Mouse (Mus musculus) intestine, embryonic 16.5 days (tissue): Measurements from ENCODE around the gene Kifc1. TPM values are rescaled to one million over a fixed set of nuclear protein-coding genes. Genes with fewer than 3 reads are reported as not detected.
A peak's percentile ranks its signal among the peaks of the same experiment; 100 is the strongest.

Experiments used
- ATAC-seq: fragments of 200-750 bp; cut with Nextera tagmentation; 2 replicates; pipeline ENCODE4 v1.8.0; 2017; ENCODE audit warnings: moderate TSS enrichment, moderate library complexity
- H3K27ac ChIP-seq: fragments of 300-500 bp; sonication (generic); 2 replicates; pipeline ENCODE4 v1.5.1; 2014; ENCODE audit warnings: mild to moderate bottlenecking, low read length
- H3K27me3 ChIP-seq: fragments of 300-500 bp; sonication (generic); replicated peaks from 2 replicates; pipeline ENCODE4 v1.6.1; 2014; ENCODE audit warnings: low read length, control low read depth, mixed read lengths; ENCODE audit not compliant: control insufficient read depth, insufficient read depth
- H3K36me3 ChIP-seq: fragments of 300-500 bp; sonication (generic); 2 replicates; pipeline ENCODE4 v1.6.1; 2014; ENCODE audit warnings: low read length, control low read depth; ENCODE audit not compliant: control insufficient read depth, insufficient read depth
- H3K4me1 ChIP-seq: fragments of 300-500 bp; sonication (generic); 2 replicates; pipeline ENCODE4 v1.6.1; 2014; ENCODE audit warnings: low read length, control low read depth, mixed read lengths; ENCODE audit not compliant: control insufficient read depth, insufficient read depth
- H3K4me2 ChIP-seq: fragments of 300-500 bp; sonication (generic); 2 replicates; pipeline ENCODE4 v1.6.1; 2014; ENCODE audit warnings: low read depth, low read length, control low read depth
- H3K4me3 ChIP-seq: fragments of 300-500 bp; sonication (generic); 2 replicates; pipeline ENCODE4 v1.5.1; 2014; ENCODE audit warnings: mild to moderate bottlenecking, low read length
- H3K9ac ChIP-seq: fragments of 300-500 bp; sonication (generic); 2 replicates; pipeline ENCODE4 v1.6.1; 2014; ENCODE audit warnings: low read depth, low read length
- H3K9me3 ChIP-seq: fragments of 300-500 bp; sonication (generic); 2 replicates; pipeline ENCODE4 v1.6.1; 2016; ENCODE audit warnings: low read length, control low read depth; ENCODE audit not compliant: control insufficient read depth
- WGBS: fragments of 180-500 bp; shearing (Covaris S2); extraction: QIAGEN DNeasy Blood & Tissue Kit; methylation state at CpG from one replicate; pipeline ENCODE4 v1.1.7; 2014; 5-methylcytosine and 5-hydroxymethylcytosine counted together
- polyA plus RNA-seq: library from polyadenylated mRNA; unstranded; fragments of >200 nt; fragmentation: Nextera tagmentation; extraction: Ambion mirVana; gene quantifications from 2 replicates; pipeline ENCODE4 v1.2.1, GENCODE M21; 2015

Gene Kifc1
- polyA plus RNA-seq, 1 experiment from 2014 or later: 7.0 TPM

DNA sequence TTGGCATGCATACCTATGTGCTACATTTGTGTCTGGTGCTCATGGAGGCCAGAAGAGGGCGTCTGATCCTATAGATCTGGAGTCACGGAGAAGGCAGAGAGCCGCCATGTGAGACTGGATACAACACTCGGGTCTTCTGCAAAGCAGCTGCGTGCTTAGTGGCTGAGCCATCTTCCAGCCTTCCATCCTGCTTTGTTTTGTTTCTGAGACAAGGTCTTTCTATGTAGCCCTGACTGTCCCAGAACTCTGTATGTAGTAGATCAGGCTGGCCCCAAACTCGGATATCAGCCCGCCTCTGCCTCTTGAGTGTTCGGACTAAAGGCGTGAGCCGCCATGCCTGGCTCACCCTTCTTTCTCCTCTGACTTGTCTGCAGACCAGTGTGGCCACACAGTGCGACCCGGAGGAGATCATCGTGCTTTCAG lies 24.5 kb upstream of the Kifc1 start:
- Histone ChIP-seq H3K9ac (no peak overlapping the region), H3K27me3 (no peaks in the 10 kb centered on the region), H3K4me1 (peaks cover 32% of the 10 kb centered on the region), H3K9me3 (no peaks in the 10 kb centered on the region), H3K27ac (no peak overlapping the region), H3K4me3 (0 out of 2 replicates have a peak overlapping the region, but pooled peaks have one; percentile 57), H3K4me2 (peak overlapping the region; percentile 42), H3K36me3 (peaks cover 29% of the 10 kb centered on the region)
- 70% methylated on average over 13 of the region's 13 CpGs for WGBS
- no peak for ATAC-seq

DNA sequence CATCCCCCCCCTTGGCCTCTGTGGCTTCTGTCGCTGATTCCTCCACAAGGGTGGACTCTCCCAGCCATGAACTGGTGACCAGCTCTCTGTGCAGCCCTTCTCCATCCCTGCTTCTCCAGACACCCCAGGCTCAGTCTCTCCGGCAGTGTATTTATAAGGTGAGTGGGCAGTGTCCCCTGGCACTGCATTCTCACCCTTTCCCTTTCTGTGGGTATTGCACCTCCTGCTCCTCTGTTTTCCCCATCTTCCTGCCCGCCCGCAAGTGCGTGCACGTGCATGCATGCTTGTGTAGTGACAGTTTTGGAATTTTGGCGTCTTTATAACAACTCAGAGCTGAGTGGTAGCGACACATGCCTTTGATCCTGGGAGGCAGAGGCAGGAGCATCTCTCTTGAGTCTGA lies 23.4 kb upstream of the Kifc1 start:
- no peaks in the 10 kb centered on the region for H3K27me3 ChIP-seq
- no peak overlapping the region for H3K27ac ChIP-seq
- H3K4me3 ChIP-seq: no peak overlapping the region
- no peak for ATAC-seq
- H3K36me3 ChIP-seq: peaks cover 29% of the 10 kb centered on the region
- H3K4me1 ChIP-seq: peaks cover 29% of the 10 kb centered on the region
- 92% methylated on average over 8 of the region's 8 CpGs for WGBS
- H3K9me3 ChIP-seq: no peaks in the 10 kb centered on the region
- H3K4me2 ChIP-seq: no peak overlapping the region
- H3K9ac ChIP-seq: no peak overlapping the region

DNA sequence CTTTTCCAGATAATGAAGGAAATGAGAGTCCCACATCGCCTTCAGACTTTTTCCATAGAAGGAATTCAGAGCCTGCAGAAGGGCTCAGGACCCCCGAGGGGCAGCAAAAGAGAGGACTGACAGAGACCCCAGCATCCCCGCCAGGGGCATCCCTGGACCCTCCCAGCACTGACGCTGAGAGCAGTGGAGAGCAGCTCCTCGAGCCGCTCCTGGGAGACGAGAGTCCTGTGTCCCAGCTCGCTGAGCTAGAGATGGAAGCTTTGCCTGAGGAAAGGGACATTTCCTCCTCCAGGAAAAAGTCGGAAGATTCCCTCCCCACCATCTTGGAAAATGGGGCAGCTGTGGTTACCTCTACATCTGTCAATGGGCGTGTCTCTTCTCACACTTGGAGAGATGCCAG lies 22.8 kb upstream of the Kifc1 start:
- Histone ChIP-seq H3K4me1 (peaks cover 22% of the 10 kb centered on the region), H3K4me2 (no peak overlapping the region), H3K36me3 (peaks cover 29% of the 10 kb centered on the region), H3K27me3 (no peaks in the 10 kb centered on the region), H3K4me3 (no peak overlapping the region), H3K9ac (no peak overlapping the region), H3K27ac (no peak overlapping the region), H3K9me3 (no peaks in the 10 kb centered on the region)
- WGBS: 89% methylated on average over 10 of the region's 10 CpGs
- no peak for ATAC-seq

DNA sequence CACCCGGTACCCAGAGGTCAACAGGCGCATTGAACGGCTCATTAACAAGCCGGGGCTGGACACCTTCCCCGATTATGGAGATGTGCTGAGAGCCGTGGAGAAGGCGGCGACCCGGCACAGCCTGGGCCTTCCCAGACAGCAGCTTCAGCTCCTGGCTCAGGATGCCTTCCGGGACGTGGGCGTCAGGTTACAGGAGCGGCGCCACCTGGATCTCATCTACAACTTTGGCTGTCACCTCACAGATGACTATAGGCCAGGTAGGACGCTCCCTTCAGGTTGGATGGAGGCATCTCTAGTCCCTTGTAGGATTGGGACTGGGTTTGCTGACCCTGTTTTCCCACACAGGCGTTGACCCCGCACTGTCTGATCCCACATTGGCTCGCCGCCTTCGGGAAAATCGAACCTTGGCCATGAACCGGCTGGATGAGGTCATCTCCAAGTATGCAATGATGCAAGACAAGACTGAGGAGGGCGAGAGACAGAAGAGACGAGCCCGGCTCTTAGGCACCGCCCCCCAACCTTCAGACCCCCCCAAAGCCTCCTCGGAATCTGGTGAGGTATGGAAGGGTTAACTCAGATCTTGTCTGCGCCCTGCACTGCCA lies 21.5 kb upstream of the Kifc1 start:
- Histone ChIP-seq H3K9ac (no peak overlapping the region), H3K9me3 (no peaks in the 10 kb centered on the region), H3K4me1 (peaks cover 20% of the 10 kb centered on the region), H3K27me3 (no peaks in the 10 kb centered on the region), H3K27ac (no peak overlapping the region), H3K4me2 (no peak overlapping the region), H3K4me3 (no peak overlapping the region), H3K36me3 (peaks cover 23% of the 10 kb centered on the region)
- no peak for ATAC-seq
- 90% methylated on average over 28 of the region's 28 CpGs for WGBS

DNA sequence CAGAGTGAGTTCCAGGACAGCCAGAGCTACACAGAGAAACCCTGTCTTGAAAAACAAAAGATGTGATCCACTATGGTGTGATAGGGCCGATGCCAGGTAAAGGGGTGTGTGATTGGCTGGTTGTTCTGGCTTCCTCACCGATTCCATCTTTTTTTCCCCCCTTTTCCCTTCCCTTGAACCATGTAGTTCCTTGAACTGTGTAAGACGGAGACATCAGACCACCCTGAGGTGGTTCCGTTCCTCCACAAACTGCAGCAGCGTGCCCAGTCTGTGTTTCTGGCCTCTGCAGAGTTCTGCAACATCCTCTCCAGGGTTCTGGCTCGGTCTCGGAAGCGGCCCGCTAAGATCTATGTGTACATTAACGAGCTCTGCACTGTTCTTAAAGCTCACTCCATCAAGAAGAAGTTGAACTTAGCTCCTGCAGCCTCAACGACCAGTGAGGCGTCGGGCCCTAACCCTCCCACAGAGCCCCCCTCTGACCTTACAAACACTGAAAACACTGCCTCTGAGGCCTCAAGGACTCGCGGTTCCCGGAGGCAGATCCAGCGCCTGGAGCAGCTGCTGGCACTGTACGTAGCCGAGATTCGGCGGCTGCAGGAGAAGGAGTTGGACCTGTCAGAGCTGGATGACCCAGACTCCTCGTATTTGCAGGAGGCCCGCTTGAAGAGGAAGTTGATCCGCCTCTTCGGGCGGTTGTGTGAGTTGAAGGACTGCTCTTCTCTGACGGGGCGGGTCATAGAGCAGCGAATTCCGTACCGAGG lies 20.8 kb upstream of the Kifc1 start:
- Histone ChIP-seq H3K36me3 (peaks cover 23% of the 10 kb centered on the region), H3K27ac (no peak overlapping the region), H3K4me1 (peaks cover 16% of the 10 kb centered on the region), H3K9ac (no peak overlapping the region), H3K4me3 (no peak overlapping the region), H3K9me3 (no peaks in the 10 kb centered on the region), H3K4me2 (no peak overlapping the region), H3K27me3 (no peaks in the 10 kb centered on the region)
- WGBS: 90% methylated on average over 31 of the region's 31 CpGs
- no peak for ATAC-seq

DNA sequence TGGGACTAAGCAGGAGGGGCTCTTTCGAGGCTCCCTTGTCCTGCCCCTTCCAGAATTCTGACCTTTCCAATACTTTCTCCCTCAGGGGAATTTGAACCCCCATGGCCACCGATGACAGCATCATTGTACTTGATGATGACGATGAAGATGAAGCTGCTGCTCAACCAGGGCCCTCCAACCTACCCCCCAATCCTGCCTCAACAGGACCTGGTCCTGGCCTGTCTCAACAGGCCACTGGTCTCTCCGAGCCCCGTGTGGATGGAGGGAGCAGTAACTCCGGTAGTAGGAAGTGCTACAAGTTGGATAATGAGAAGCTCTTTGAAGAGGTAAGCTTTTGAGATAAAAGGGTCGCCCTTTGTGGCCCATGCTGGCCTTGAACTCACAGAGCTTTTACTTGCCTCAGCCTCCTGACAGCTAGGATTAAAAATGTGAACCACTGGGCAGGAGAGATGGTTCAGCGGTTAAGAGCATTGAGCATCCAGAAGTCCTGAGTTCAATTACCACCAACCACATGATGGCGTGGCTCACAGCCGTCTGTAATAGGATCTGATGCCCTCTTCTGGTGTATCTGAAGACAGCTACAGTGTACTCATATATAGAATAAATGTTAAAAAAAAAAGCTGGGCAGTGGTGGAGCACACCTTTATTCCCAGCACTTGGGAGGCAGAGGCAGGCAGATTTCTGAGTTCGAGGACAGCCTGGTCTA lies 20.0 kb upstream of the Kifc1 start:
- no peak for ATAC-seq
- no peaks in the 10 kb centered on the region for H3K9me3 ChIP-seq
- no peaks in the 10 kb centered on the region for H3K27me3 ChIP-seq
- 45% methylated on average over 11 of the region's 11 CpGs for WGBS
- H3K4me3 ChIP-seq: peak overlapping the region; percentile 91
- peaks cover 23% of the 10 kb centered on the region for H3K36me3 ChIP-seq
- H3K4me1 ChIP-seq: peaks cover 16% of the 10 kb centered on the region
- peak overlapping the region; percentile 99 for H3K9ac ChIP-seq
- peak overlapping the region; percentile 65 for H3K4me2 ChIP-seq
- peak overlapping the region; percentile 96 for H3K27ac ChIP-seq

GRCm38 (mm10) chr17:33909869-33910250 lies 19.4 kb upstream of the Kifc1 start:
- peak overlapping the region; percentile 65 for H3K4me2 ChIP-seq
- H3K9ac ChIP-seq: peak overlapping the region; percentile 99
- peaks cover 23% of the 10 kb centered on the region for H3K36me3 ChIP-seq
- H3K27ac ChIP-seq: peak overlapping the region; percentile 96
- H3K9me3 ChIP-seq: no peaks in the 10 kb centered on the region
- H3K4me3 ChIP-seq: peak overlapping the region; percentile 91
- H3K27me3 ChIP-seq: no peaks in the 10 kb centered on the region
- H3K4me1 ChIP-seq: peaks cover 10% of the 10 kb centered on the region
- ATAC-seq: peak; percentile 8
- WGBS: under 1% methylated on average over 14 of the region's 14 CpGs

DNA sequence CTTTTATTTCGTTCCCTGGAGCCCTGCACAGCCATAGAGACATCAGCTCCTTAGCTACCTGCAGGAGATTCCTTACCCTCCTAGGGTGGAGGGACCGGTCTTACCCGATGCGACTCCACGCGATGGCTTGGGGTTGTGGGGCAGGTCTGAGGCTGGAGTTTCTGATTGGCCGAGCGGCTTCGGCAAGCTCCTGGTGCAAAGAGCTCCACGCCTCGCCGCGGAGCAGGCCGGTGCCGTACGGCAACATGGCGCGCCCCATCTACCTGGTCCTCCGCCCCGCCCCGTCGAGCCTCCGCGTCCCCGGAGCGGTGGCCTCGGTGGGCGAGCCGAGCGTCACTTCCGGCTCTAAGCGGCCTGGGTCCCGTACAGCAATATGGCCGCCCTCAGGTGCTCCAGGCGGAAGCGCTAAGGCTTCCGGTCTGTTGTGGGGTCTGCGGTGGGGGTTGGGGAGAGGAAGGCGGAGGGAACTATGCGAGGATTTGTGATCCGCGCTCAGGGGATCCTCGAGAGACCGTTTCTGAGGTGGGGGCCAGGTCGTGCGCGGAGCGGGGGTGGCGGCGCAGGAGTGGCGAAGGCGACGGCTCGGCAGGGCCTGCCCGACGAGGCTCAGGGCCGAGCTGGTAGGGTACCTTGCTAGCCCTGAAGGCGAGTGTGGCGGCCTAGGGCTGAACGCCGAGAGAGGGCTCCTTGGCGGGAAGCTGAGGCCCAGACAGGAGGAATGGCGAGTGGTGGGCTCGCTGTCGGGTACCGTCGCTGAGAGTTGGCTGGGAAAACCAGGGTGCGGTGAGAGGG lies 18.8 kb upstream of the Kifc1 start, which contains the start of gene Daxx:
Daxx (plus strand) TSS at position 338 of the 792 bp plus-strand sequence.
- Histone ChIP-seq H3K27ac (peak within 1 kb of the TSS; percentile 96), H3K9me3 (no peaks in the 10 kb centered on the region)
- under 1% methylated on average over 68 of the region's 68 CpGs for WGBS

More for the DNA sequence above, 18.8 kb upstream of the Kifc1 start, which contains the start of gene Daxx:
- H3K27me3 ChIP-seq: no peaks in the 10 kb centered on the region
- peaks cover 9% of the 10 kb centered on the region; the same call in 1 of the 2 replicates for H3K4me1 ChIP-seq
- H3K36me3 ChIP-seq: peaks cover 21% of the 10 kb centered on the region
- peak within 1 kb of the TSS; percentile 99 for H3K9ac ChIP-seq
- H3K4me3 ChIP-seq: peak within 1 kb of the TSS; percentile 91
- peak within 1 kb of the TSS; percentile 95 for H3K4me2 ChIP-seq
- peak; percentile 97 for ATAC-seq
